Mouse (Mus musculus) CD4-positive, CD25-positive, alpha-beta regulatory T cell, adult 2 months (primary cell): Measurements from ENCODE around the gene Ebf1.

Source experiments
- DNase-seq: peaks from one replicate; pipeline ENCODE4 v3.0.0-alpha.2; 2012; ENCODE audit warnings: low read depth, low spot score

Gene Ebf1

DNA sequence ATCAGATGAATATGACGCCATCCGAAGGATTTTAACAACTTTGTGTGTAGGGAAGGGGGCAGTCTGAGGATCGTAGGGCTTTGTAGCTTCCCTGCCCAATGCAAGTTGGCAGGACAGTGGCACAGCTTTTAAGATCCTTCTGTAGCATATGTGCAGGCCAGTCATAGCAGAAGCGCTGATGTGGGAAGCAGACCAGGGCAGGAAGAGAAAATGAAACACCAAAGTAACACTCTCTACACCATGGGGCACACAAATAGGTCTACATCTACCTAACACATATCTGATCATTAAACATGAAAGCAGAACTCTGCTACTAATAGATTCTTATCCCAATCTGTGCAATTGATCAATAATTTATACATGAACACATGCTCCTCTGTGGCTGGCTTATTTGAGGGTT is 277.7 kb downstream of the Ebf1 start:
- DNase-seq, result no peak

DNA sequence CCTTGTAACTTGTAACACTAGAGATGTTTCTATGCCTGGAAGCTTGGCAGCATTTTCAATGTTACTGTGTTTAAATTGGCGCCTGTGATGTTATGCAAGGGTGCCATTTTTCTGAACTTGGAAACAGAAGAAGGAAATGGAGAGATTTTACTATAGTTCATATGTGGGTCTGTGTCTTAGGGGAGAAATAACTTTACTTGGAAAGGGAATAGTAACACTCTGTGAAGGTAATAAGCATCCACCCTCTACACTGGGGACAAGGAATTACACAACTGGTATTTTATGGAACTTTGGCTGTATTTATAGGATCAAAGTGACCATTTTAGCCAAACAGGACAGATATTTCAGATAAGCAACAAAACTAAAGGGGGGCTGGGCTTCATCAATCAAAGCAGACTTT is 278.8 kb downstream of the Ebf1 start:
- no peak for DNase-seq

DNA sequence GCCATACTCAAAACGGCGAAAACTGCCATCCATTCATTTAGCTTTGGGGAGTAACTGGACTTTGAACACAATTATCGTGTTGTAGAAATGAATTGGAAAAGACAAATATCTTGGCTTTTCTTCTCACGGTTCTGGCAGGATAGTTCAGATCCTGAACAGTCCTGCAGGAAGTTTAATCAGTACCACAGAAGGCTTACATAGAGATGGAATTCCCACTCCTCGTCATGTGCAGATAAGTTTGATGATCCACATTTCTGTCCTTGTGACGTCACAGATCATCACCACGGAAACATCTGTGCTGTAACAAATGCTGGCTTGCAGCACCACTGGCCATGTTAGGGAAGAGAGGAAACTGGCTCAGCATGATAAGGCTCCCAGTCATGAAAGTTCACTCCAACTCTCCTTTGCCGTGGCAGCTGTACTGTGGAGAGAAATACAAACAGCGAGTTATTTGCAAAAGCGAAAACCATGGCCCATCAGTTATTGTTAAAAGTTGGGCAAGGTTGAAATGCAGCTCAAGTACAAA is 280.1 kb downstream of the Ebf1 start:
- no peak for DNase-seq

- no peak for DNase-seq
Observed at GRCm38 (mm10) chr11:44899554-44899953, 282.4 kb downstream of the Ebf1 start.

DNA sequence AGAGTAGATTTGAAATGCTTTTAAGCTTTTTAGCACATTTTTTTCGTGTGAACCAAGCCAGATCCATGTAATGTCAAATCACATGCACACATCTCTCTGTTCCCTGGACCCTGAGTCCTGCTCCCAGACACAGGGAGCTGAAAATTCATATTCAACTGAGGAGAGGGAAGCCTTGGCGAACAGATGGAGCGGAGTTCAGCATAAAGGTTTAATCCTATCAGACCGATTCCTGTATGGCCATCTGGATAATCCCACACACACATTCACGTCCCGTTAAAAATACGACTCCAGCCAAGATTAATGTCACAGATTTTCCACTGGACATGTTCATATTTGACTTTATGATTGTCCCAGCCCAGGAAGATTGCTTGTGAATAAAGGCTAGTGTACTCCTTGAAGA is 282.8 kb downstream of the Ebf1 start:
- DNase-seq, result no peak

DNA sequence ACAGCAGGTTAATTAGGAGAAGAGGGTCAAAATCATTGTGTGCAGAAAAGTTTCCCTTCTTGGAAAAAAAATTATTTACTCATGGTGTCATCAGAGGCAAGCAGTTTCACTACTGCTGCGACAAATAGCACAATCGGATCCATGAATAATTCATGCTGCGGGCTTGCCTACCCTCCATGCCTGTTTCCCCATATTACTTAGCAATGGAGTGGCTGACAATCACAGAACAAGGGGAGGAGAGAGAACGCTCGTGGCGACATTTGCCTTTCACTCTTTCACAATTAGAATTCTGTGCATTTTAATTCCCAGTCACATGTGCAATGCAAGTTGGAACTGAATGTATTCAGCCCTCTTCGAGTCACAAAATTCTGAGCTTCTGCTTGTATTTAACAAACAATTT is 283.4 kb downstream of the Ebf1 start:
- DNase-seq, result no peak

- DNase-seq, result no peak
Observed at GRCm38 (mm10) chr11:44901715-44902114, 284.6 kb downstream of the Ebf1 start.

- no peak for DNase-seq
Observed at GRCm38 (mm10) chr11:44902165-44902564, 285.0 kb downstream of the Ebf1 start.

- no peak for DNase-seq
Observed at GRCm38 (mm10) chr11:44904121-44904520, 287.0 kb downstream of the Ebf1 start.

GRCm38 (mm10) chr11:44906456-44906855 is 289.3 kb downstream of the Ebf1 start:
- DNase-seq, result no peak

GRCm38 (mm10) chr11:44911765-44912164 is 294.6 kb downstream of the Ebf1 start:
- no peak for DNase-seq

DNA sequence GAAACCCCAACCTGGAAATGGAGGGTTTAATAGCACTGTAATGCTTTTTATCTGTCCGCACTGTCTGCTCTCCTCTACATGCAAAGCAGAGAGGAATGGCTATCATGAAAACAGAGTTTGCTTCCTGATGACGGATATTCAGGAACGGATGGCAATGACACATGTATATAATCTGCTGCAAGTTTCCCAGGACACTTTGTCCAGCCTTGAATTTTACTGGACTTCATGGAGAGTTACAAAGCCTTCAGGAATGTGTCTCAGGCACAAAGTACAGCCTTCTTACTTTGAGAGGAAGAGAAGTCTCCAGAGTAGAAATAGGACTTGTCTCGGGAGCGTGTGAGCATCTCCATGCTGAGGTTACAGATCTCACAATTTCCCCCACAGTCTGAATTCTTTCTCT is 296.7 kb downstream of the Ebf1 start:
- DNase-seq, result no peak

GRCm38 (mm10) chr11:44917059-44917458 is 299.9 kb downstream of the Ebf1 start:
- DNase-seq, result no peak

GRCm38 (mm10) chr11:44923138-44923537 is 306.0 kb downstream of the Ebf1 start:
- no peak for DNase-seq

DNA sequence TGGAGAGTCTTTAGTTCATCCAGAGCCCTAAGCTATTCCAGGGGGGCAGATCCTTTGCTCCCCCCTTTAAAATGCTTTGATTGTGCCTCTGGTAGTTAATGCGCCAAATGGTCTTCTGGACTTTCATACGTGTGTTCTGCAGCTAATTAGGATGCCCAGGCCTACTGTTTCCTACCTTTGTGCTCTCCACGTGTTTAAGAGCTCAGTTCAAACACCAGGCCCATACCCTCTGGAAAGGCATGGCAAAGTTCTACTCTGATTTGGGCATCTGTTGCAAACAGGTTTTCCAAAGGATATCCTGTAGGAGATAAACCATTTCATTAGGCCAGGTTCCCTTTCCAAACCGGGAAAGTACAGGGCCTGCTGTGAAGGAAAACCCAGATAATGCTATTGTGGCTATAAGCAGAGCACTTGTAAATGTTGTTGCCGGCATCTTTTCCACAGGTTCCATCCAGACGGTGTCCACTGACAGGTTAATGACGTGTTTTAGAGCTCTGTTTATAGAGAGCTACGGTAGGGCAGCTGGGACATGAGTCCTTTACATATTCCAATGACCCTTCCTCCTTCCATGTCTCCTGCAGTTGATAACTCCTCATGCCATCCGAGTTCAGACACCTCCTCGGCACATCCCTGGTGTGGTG is 306.9 kb downstream of the Ebf1 start:
- DNase-seq, result no peak

DNA sequence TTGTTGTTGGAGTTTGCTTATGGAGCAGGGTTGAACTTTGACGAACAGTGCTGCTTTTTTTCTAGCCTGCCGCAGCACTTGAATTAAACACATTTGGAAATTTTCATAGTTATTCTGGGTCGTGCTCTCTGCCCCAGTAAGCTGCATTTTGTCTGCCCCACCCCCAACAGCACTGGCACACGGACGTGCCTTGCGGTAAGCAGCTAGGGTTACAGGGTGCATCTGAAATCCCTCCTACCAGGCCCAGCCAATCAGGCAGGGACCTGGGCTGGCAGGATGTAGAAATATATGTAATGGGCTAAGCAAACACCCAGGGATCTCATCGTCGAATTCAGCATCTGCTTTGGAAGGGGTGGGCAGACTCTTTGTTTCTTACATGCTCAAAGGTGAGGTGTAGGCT is 307.8 kb downstream of the Ebf1 start:
- peak; percentile 63 for DNase-seq

DNA sequence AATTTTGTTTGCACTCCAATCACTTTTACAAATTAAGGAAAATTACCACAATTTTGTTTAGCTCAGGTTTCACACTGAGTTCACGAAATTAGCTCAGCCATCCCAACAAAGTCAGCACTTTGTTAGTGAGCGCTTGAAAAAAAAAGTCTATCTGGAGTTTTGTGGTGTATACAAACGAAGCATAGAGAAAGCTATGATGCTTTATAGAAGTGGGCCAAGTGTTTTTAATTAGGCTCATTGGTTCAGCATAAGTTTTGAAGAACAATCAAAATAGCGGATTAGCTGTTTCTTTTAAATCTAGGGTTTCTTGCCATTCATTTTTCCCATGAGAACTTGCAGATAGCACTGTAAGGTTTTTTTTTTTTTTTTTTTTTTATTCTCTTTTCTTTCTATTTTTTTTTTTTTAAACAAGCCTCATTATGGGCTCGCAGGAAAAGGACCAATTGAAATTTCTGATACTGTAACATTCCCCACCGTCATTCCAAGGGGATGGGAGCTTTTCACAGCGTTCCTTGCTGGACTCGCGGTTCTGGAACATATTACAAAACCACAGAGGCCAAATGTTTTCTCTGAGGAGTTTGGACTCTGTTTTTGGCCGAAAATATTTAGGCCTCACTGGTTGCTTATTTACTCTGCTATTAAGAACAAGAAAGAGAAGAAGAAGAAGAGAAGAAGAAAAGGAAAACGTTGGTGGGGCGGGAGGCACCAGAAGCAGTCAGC is 308.8 kb downstream of the Ebf1 start:
- DNase-seq, result no peak

GRCm38 (mm10) chr11:44928403-44928802 is 311.3 kb downstream of the Ebf1 start:
- peak; percentile 5 for DNase-seq

- no peak for DNase-seq
Observed at GRCm38 (mm10) chr11:44932942-44933483, 315.9 kb downstream of the Ebf1 start.

DNA sequence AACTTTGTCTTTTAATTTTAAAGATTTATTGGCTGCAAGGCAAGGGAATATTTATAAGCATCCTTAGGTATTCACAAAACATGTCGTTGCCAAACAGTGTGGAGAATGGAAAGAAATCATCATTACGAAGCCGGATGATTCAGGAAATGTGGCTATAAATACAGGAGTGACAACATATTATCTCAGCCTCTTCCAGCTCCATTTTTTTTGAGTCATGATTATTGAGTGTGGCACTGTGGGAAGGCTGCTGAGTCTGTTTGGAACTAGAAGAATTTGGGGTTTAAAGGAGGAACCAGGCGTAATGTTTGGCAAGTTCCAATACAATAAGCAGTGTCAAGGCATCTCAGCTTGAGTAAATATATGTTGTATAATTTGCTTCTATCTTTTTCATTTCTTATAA is 326.7 kb downstream of the Ebf1 start:
- DNase-seq, result no peak

DNA sequence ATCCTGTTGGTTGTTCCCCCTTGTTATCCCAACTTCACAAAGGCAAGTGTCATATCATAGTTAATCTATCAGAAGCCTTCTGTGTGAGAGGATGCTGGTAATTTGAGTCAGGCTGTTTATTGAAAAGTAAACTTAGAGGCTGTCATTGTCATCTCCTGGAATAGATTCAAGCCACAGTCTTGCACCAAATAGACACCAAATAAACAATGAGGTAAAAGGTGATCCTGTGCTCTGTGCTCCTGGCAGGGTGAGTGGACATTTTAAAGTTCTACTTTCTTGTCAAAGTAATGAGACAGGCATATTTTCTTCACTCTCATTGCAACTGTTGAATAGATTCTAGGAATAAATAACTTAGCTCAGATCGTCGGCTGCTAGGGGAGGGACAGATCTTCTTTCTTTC is 327.3 kb downstream of the Ebf1 start:
- no peak for DNase-seq

- no peak for DNase-seq
Observed at GRCm38 (mm10) chr11:44946618-44947017, 329.5 kb downstream of the Ebf1 start.

DNA sequence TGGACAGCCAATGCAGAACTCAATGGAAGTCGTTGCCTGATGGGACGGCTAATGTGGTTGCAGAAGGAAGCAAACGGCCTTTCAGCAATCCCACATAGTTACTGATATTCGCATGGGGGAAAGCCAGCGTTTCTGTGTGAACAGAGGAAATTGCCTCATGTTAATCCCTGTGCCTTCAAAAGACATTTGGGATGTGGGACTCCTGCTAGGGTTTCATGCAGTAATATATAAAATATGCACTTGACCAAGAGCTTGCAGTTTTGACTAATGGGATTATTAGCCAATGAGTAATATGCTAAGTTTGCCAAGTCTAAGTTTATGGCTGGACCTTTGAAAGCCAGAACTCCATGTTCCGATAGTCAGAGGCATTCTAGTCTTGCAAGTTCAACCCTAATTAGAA is 331.4 kb downstream of the Ebf1 start:
- no peak for DNase-seq
